Mouse (Mus musculus): Measurements from ENCODE around the gene Rpa1. TPM values are rescaled to one million over a fixed set of nuclear protein-coding genes. Genes with fewer than 3 reads are reported as not detected.

Rpa1 gene
- polyA plus RNA-seq, 1 experiment from 2014 or later: 191 TPM

DNA sequence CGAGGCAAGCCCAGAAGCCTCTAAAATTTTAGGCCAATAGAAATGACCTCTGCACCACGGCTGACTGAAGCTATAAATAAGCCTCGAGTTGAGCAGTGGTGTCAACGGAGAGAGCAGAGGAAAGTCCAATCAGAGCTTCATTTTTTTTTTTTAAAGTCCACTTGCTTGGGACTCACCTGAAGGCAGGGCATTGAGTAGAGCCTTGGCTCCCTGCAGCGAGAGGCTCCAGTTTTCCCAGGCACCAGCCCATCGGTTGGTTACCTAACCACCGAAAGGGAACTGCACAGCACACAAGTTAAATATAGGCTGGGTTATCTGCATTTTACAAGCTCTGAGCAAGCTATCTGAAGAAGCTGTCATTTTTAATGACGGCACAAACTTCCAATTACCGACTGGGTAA is 53.3 kb downstream of the Rpa1 start:
- WGBS: 62% methylated on average over 9 of the region's 9 CpGs
- H3K4me3 ChIP-seq (ENCODE audit: low read length): no peak overlapping the region
- no peak for ATAC-seq (ENCODE audit: low read depth)
- H3K27me3 ChIP-seq (ENCODE audit: control insufficient read depth, insufficient read depth, low read depth, low read length): peaks cover 11% of the 10 kb centered on the region
- peaks cover 4% of the 10 kb centered on the region; the same call in 1 of the 2 replicates for H3K36me3 ChIP-seq (ENCODE audit: control insufficient read depth, insufficient read depth, low read length)
- H3K9me3 ChIP-seq (ENCODE audit: control insufficient read depth, low read length): no peaks in the 10 kb centered on the region
- no peak overlapping the region for H3K9ac ChIP-seq (ENCODE audit: low read length)
- H3K27ac ChIP-seq (ENCODE audit: low read length): no peak overlapping the region
- no peak overlapping the region for H3K4me2 ChIP-seq (ENCODE audit: low read depth, low read length)
- H3K4me1 ChIP-seq (replicated peaks; ENCODE audit: control insufficient read depth, insufficient read depth, low read length): peaks cover 9% of the 10 kb centered on the region; the same call in 1 of the 2 replicates

- Histone ChIP-seq H3K9ac (ENCODE audit: low read length) (no peak overlapping the region), H3K4me1 (replicated peaks; ENCODE audit: control insufficient read depth, insufficient read depth, low read length) (peaks cover 9% of the 10 kb centered on the region; the same call in 1 of the 2 replicates), H3K36me3 (ENCODE audit: control insufficient read depth, insufficient read depth, low read length) (no peaks in the 10 kb centered on the region), H3K9me3 (ENCODE audit: control insufficient read depth, low read length) (no peaks in the 10 kb centered on the region), H3K4me2 (ENCODE audit: low read depth, low read length) (no peak overlapping the region), H3K27ac (ENCODE audit: low read length) (no peak overlapping the region), H3K4me3 (ENCODE audit: low read length) (no peak overlapping the region), H3K27me3 (ENCODE audit: control insufficient read depth, insufficient read depth, low read depth, low read length) (peaks cover 11% of the 10 kb centered on the region)
- whole genome bisulfite sequencing: 47% methylated on average over 21 of the region's 21 CpGs
- ATAC-seq (ENCODE audit: low read depth): 0 out of 2 replicates have a peak, but pooled peaks have one; percentile 21
Observed at GRCm38 (mm10) chr11:75293852-75294361, 54.2 kb downstream of the Rpa1 start.

GRCm38 (mm10) chr11:75292281-75292680 is 55.8 kb downstream of the Rpa1 start:
- ATAC-seq (ENCODE audit: low read depth): no peak
- WGBS: 82% methylated on average over 7 of the region's 7 CpGs
- Histone ChIP-seq H3K4me2 (ENCODE audit: low read depth, low read length) (no peak overlapping the region), H3K4me1 (replicated peaks; ENCODE audit: control insufficient read depth, insufficient read depth, low read length) (0 out of 2 replicates have a peak, but pooled peaks cover 3% of the 10 kb centered on the region), H3K4me3 (ENCODE audit: low read length) (no peak overlapping the region), H3K27ac (ENCODE audit: low read length) (no peak overlapping the region), H3K9me3 (ENCODE audit: control insufficient read depth, low read length) (no peaks in the 10 kb centered on the region), H3K36me3 (ENCODE audit: control insufficient read depth, insufficient read depth, low read length) (no peaks in the 10 kb centered on the region), H3K27me3 (ENCODE audit: control insufficient read depth, insufficient read depth, low read depth, low read length) (peaks cover 11% of the 10 kb centered on the region), H3K9ac (ENCODE audit: low read length) (no peak overlapping the region)

DNA sequence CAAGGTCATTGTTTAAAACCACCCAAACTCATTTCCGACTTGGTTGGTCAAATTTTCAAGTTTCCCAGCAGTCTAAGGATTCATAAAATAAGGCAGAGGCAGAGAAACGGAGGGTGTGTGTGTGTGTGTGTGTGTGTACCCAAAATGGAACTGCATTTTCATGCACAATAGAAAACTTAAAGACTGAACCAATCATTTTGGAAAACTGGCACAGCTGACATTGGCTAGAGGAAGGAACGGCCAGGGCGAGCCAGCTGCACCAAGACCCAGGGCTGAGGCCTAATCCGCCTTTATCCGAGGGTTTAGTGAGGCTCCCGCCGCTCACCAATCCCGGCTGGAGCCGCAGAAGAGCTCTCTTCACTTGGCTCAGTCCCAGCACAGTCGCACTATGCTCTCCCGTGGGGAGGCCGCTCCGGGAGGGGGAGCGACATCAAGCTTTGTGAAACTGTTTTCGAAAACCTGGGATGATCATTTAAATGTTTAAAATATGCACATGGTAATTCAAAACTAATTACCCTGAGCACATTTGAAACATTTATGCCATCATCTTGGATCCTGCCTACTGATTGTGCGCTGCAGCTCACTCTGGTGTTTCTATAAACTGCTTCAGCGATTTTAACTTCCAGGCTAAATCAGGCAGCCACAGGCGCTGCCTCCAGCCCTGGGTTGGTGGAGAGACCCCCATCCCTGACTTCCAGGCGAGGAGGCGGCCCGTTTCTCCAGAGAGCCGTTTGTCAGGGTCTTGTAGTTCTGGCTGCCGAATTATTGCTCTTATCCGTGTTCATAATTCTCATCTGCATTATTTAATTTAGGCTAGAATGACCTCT is 56.5 kb downstream of the Rpa1 start:
- Histone ChIP-seq H3K27me3 (ENCODE audit: control insufficient read depth, insufficient read depth, low read depth, low read length) (peaks cover 11% of the 10 kb centered on the region), H3K36me3 (ENCODE audit: control insufficient read depth, insufficient read depth, low read length) (no peaks in the 10 kb centered on the region), H3K9me3 (ENCODE audit: control insufficient read depth, low read length) (no peaks in the 10 kb centered on the region), H3K9ac (ENCODE audit: low read length) (0 out of 2 replicates have a peak overlapping the region, but pooled peaks have one; percentile 19), H3K4me2 (ENCODE audit: low read depth, low read length) (peak overlapping the region; percentile 31; the same call in 1 of the 2 replicates), H3K4me3 (ENCODE audit: low read length) (no peak overlapping the region), H3K27ac (ENCODE audit: low read length) (no peak overlapping the region), H3K4me1 (replicated peaks; ENCODE audit: control insufficient read depth, insufficient read depth, low read length) (0 out of 2 replicates have a peak, but pooled peaks cover 3% of the 10 kb centered on the region)
- WGBS: 30% methylated on average over 25 of the region's 25 CpGs
- ATAC-seq (ENCODE audit: low read depth): no peak

GRCm38 (mm10) chr11:75290566-75291271 is 57.4 kb downstream of the Rpa1 start:
- H3K9ac ChIP-seq (ENCODE audit: low read length): no peak overlapping the region

DNA sequence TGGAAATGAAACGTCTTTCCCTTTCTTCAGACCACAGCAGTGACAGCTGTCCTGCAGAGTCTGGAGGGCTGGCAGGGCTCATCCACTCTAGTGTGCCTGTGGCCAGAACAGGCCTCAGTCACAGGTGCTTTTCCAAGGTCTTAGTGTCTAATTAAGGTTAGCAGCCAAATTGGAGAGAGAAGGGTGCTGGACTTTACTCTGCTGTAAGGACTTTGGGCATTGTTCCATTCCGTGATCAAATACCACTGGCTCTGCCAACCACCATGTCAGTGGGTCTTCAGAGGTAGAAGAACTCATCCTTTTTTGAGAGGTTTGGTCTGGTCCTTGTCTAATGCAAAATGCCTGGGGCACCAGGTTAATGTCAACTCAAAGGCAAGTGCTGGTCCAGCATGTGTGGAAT is 59.0 kb downstream of the Rpa1 start:
- Histone ChIP-seq H3K4me3 (ENCODE audit: low read length) (no peak overlapping the region), H3K27me3 (ENCODE audit: control insufficient read depth, insufficient read depth, low read depth, low read length) (peaks cover 11% of the 10 kb centered on the region), H3K9ac (ENCODE audit: low read length) (no peak overlapping the region), H3K27ac (ENCODE audit: low read length) (no peak overlapping the region), H3K4me2 (ENCODE audit: low read depth, low read length) (no peak overlapping the region), H3K36me3 (ENCODE audit: control insufficient read depth, insufficient read depth, low read length) (no peaks in the 10 kb centered on the region), H3K9me3 (ENCODE audit: control insufficient read depth, low read length) (no peaks in the 10 kb centered on the region), H3K4me1 (replicated peaks; ENCODE audit: control insufficient read depth, insufficient read depth, low read length) (0 out of 2 replicates have a peak, but pooled peaks cover 3% of the 10 kb centered on the region)
- no peak for ATAC-seq (ENCODE audit: low read depth)
- WGBS: 61% methylated on average over 2 of the region's 2 CpGs

More at GRCm38 (mm10) chr11:75290566-75291271, 57.4 kb downstream of the Rpa1 start:
- H3K4me2 ChIP-seq (ENCODE audit: low read depth, low read length): no peak overlapping the region
- H3K4me1 ChIP-seq (replicated peaks; ENCODE audit: control insufficient read depth, insufficient read depth, low read length): 0 out of 2 replicates have a peak, but pooled peaks cover 3% of the 10 kb centered on the region
- peak; percentile 62; the same call in 1 of the 2 replicates for ATAC-seq (ENCODE audit: low read depth)
- no peaks in the 10 kb centered on the region for H3K9me3 ChIP-seq (ENCODE audit: control insufficient read depth, low read length)
- WGBS: 17% methylated on average over 6 of the region's 6 CpGs
- no peak overlapping the region for H3K4me3 ChIP-seq (ENCODE audit: low read length)
- H3K27ac ChIP-seq (ENCODE audit: low read length): no peak overlapping the region
- peaks cover 11% of the 10 kb centered on the region for H3K27me3 ChIP-seq (ENCODE audit: control insufficient read depth, insufficient read depth, low read depth, low read length)
- no peaks in the 10 kb centered on the region for H3K36me3 ChIP-seq (ENCODE audit: control insufficient read depth, insufficient read depth, low read length)

DNA sequence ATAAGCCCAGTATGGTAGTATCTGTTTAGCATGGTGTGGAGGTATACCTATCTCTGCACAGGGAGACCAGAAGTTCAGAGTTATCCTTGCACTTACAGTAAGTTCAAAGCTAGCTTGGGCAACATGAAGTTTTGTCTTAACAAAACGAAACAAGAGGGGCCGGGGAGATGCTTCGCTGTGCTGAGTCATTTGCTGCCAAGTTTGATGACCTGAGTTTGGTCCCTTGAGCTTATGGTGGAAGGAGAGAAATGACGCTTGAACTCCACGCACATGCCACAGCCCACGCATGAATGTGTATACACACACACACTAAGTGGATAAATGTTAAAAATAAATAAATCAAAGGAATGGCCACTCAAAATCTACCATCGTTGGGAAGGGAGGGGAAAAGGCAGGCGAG is 59.6 kb downstream of the Rpa1 start:
- 0 out of 2 replicates have a peak, but pooled peaks cover 3% of the 10 kb centered on the region for H3K4me1 ChIP-seq (replicated peaks; ENCODE audit: control insufficient read depth, insufficient read depth, low read length)
- H3K27me3 ChIP-seq (ENCODE audit: control insufficient read depth, insufficient read depth, low read depth, low read length): peaks cover 11% of the 10 kb centered on the region
- H3K9ac ChIP-seq (ENCODE audit: low read length): no peak overlapping the region
- no peak overlapping the region for H3K4me3 ChIP-seq (ENCODE audit: low read length)
- H3K9me3 ChIP-seq (ENCODE audit: control insufficient read depth, low read length): no peaks in the 10 kb centered on the region
- no peak overlapping the region for H3K4me2 ChIP-seq (ENCODE audit: low read depth, low read length)
- no peak overlapping the region for H3K27ac ChIP-seq (ENCODE audit: low read length)
- H3K36me3 ChIP-seq (ENCODE audit: control insufficient read depth, insufficient read depth, low read length): no peaks in the 10 kb centered on the region
- no peak for ATAC-seq (ENCODE audit: low read depth)
- WGBS: 65% methylated on average over 8 of the region's 8 CpGs

DNA sequence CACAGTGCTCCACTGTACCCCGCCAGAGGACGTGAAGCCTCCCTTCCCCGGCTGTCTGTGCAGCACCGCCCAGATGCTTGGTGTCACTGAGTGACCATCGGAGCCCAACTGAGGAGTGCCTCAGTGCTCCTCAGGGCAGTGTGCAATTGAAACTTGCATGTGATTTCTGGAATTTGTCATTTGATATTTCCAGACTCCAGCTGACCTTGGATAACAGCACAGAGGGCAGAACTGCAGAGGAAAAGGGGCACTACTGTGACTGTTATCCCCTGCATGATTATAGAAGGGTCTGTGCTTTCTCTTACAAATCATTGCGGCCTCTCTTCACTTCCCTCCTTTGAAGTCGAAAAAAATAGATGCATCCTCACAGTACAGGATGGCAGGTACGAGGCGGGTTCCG is 60.2 kb downstream of the Rpa1 start:
- Histone ChIP-seq H3K4me1 (replicated peaks; ENCODE audit: control insufficient read depth, insufficient read depth, low read length) (peaks cover 3% of the 10 kb centered on the region; the same call in 1 of the 2 replicates), H3K9me3 (ENCODE audit: control insufficient read depth, low read length) (no peaks in the 10 kb centered on the region), H3K4me2 (ENCODE audit: low read depth, low read length) (no peak overlapping the region), H3K4me3 (ENCODE audit: low read length) (no peak overlapping the region), H3K36me3 (ENCODE audit: control insufficient read depth, insufficient read depth, low read length) (no peaks in the 10 kb centered on the region), H3K27me3 (ENCODE audit: control insufficient read depth, insufficient read depth, low read depth, low read length) (peaks cover 17% of the 10 kb centered on the region), H3K9ac (ENCODE audit: low read length) (no peak overlapping the region), H3K27ac (ENCODE audit: low read length) (no peak overlapping the region)
- ATAC-seq (ENCODE audit: low read depth): no peak
- WGBS: 65% methylated on average over 10 of the region's 10 CpGs

DNA sequence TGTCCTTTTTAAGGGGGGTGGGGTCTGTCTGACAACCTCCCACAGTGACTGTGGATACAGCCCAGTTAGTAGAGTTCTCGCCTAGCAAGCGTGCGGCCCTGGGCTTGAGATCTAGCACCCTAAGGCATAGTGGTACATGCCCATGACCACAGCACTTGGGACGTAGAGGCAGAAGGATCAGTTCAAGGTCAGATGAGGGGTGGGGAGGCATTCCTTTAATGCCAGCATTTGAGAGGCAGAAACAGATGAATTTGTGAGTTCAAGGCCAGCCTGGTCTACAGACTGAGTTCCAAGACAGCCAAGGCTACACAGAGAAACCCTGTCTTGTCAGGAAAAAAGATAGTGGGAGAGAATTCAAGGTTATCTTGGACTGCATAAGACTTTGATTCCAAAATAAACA is 61.3 kb downstream of the Rpa1 start:
- 84% methylated on average over 4 of the region's 4 CpGs for WGBS
- peaks cover 21% of the 10 kb centered on the region for H3K27me3 ChIP-seq (ENCODE audit: control insufficient read depth, insufficient read depth, low read depth, low read length)
- ATAC-seq (ENCODE audit: low read depth): no peak
- H3K4me3 ChIP-seq (ENCODE audit: low read length): no peak overlapping the region
- H3K9me3 ChIP-seq (ENCODE audit: control insufficient read depth, low read length): no peaks in the 10 kb centered on the region
- no peak overlapping the region for H3K4me2 ChIP-seq (ENCODE audit: low read depth, low read length)
- no peaks in the 10 kb centered on the region for H3K36me3 ChIP-seq (ENCODE audit: control insufficient read depth, insufficient read depth, low read length)
- H3K27ac ChIP-seq (ENCODE audit: low read length): no peak overlapping the region
- H3K4me1 ChIP-seq (replicated peaks; ENCODE audit: control insufficient read depth, insufficient read depth, low read length): peaks cover 12% of the 10 kb centered on the region
- no peak overlapping the region for H3K9ac ChIP-seq (ENCODE audit: low read length)

All from lung, embryonic 16.5 days (tissue).